9 mouse cellular contexts compared by ENCODE assay signal in the genomic region with DNA sequence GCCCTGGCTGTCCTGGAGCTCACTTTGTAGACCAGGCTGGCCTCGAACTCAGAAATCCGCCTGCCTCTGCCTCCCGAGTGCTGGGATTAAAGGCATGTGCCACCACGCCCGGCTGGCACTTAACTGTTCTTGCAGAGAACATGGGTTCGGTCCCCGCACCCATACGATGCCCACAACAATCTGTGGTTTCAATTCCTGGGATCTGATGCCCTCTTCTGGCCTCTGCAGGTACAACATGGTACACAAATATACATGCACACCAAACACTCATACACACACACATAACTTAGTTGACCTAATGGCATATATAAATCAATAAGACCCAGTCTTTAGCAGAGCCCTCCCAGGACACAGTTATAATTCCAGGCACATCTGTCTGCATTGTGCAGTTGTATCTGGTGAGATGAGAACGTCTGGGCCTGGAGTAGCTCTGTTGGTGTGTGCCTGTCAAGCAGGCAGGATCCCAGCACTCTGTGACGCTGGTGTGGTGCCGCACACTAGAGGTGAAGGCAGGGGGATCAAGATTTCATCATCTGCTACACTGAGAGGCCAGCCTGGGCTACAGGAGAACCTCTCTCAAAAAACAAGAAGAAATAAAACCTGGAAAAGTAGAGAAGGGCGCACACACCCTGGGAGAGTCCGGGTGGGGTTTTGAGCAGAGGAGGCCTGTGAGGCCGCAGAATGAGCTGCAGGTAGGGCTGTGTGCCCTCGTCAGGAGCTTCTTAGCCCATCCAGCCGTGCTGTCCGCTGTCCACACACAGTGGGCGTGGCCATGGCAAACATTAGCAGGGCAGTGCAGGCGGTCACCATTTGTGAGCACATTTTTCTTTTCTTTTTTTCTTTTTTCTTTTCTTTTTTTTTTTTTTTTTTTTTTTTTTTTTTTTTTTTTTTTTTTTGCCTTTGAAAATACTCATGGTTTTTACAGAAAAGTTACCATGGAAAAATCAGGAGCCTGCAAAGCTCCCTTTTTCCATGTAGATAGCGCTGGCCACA. TPM values are rescaled to one million over a fixed set of nuclear protein-coding genes. Genes with fewer than 3 reads are reported as not detected.
DNase-seq lines count a peak whose midpoint lies in the region; ATAC-seq and TF ChIP-seq lines count a peak whose summit lies in the region.
"Had no signal": no experiment of that assay in that cellular context is flagged by ENCODE, and none has a peak within 500 bp of the region (broad histone marks: within the 10 kb centered on the region; RNA-seq: fewer than 3 reads in every experiment).

No protein-coding gene starts in this region.

- peak; percentile 64 for TF ChIP-seq CTCF in hindbrain, postnatal 0 days (IDR thresholded peaks at IDR 0.05; ENCODE audit: low read depth)

- no peak overlapping the region for H3K4me3 ChIP-seq in hindbrain, postnatal 0 days (ENCODE audit: low read length)
- H3K4me3 ChIP-seq: neural tube, embryonic 13.5 days had no signal

- no peak overlapping the region for H3K9ac ChIP-seq in hindbrain, postnatal 0 days (replicated peaks; ENCODE audit: low read length)
- H3K9ac ChIP-seq: neural tube, embryonic 13.5 days had no signal

- ATAC-seq in hindbrain, postnatal 0 days = 0 out of 2 replicates have a peak, but pooled peaks have one; percentile 30
- peak; percentile 64; the same call in 1 of the 2 replicates for ATAC-seq in neutrophil, adult 5-6 weeks (ENCODE audit: extremely low read depth, insufficient number of reproducible peaks, low FRiP score, poor library complexity, severe bottlenecking)
- no peak for ATAC-seq in inflammation-experienced regulatory T-cells, adult 6 months

- H3K4me1 ChIP-seq in hindbrain, postnatal 0 days (ENCODE audit: insufficient read depth, low read length) = no peaks in the 10 kb centered on the region
- H3K4me1 ChIP-seq: neural tube, embryonic 13.5 days had no signal

- WGBS in hindbrain, postnatal 0 days = 85% methylated on average over 19 of the region's 20 CpGs

- H3K27ac ChIP-seq in hindbrain, postnatal 0 days = no peak overlapping the region
- H3K27ac ChIP-seq: neural tube, embryonic 13.5 days had no signal

- peaks cover 36% of the 10 kb centered on the region for H3K36me3 ChIP-seq in hindbrain, postnatal 0 days (ENCODE audit: insufficient read depth, low read length)

- peak; percentile 42 to 67 for DNase-seq in left cerebral cortex, adult 18-20 months (ENCODE audit: low spot score in 2 of 2)
- DNase-seq in left cerebral cortex, adult 8-10 months (ENCODE audit: low spot score in 2 of 2) = no peak
- DNase-seq in MEL-GATA-1-ER (ENCODE audit: extremely low read depth, low read depth) (peak; percentile 20), liver (peak; percentile 48)
- DNase-seq in cerebellum, adult 9-10 months = peak; percentile 67
- peak; percentile 48 for DNase-seq in hindbrain, postnatal 0 days (ENCODE audit: low spot score)

- no peaks in the 10 kb centered on the region for H3K9me3 ChIP-seq in hindbrain, postnatal 0 days (ENCODE audit: low read length)
- H3K9me3 ChIP-seq: neural tube, embryonic 13.5 days had no signal

- H3K27me3 ChIP-seq in hindbrain, postnatal 0 days (ENCODE audit: insufficient read depth, low read length) = no peaks in the 10 kb centered on the region
- H3K27me3 ChIP-seq: neural tube, embryonic 13.5 days had no signal

- no peak overlapping the region for H3K4me2 ChIP-seq in hindbrain, postnatal 0 days (ENCODE audit: low read depth, low read length)
- H3K4me2 ChIP-seq: neural tube, embryonic 13.5 days had no signal

RNA-seq across cellular contexts. Expression of a gene that starts 40.7 kb away (rescaled TPM):
- total RNA-seq in left cerebral cortex, adult 18-20 months (2021) = 10 to 100 TPM; 12.9 to 13.7 TPM
- total RNA-seq in left cerebral cortex, adult 8-10 months (2022) = 10 to 100 TPM; 15.1 to 18.4 (median 16.4) TPM
- 50.2 and 61.3 TPM in 2 replicates for total RNA-seq in hindbrain, postnatal 0 days (2014; rRNA removed)
- polyA plus RNA-seq in hindbrain, postnatal 0 days (2015; fragmentation: Nextera tagmentation; extraction: Ambion mirVana) = 59.2 and 65.8 TPM in 2 replicates
- total RNA-seq in neutrophil, adult 5-6 weeks (2017) = 4.4 and 5.3 TPM in 2 replicates
- 1 to 10 TPM; 3.2 to 6.3 (median 5.8) TPM for polyA plus RNA-seq in inflammation-experienced regulatory T-cells, adult 6 months (2017; shearing (Covaris generic))

RNA-seq across cellular contexts. Expression of a gene that starts 44.6 kb away (rescaled TPM):
- 10 to 100 TPM; 50.5 to 53.1 TPM for total RNA-seq in left cerebral cortex, adult 18-20 months (2021)
- total RNA-seq in left cerebral cortex, adult 8-10 months (2022) = 10 to 100 TPM; 49.5 to 64.9 (median 60.9) TPM
- 75.3 and 80.4 TPM in 2 replicates for total RNA-seq in hindbrain, postnatal 0 days (2014; rRNA removed)
- 53.5 and 58.6 TPM in 2 replicates for polyA plus RNA-seq in hindbrain, postnatal 0 days (2015; fragmentation: Nextera tagmentation; extraction: Ambion mirVana)
- total RNA-seq in neutrophil, adult 5-6 weeks (2017) = 318 and 340 TPM in 2 replicates
- 100 to 1,000 TPM in 1 of 3 experiments, 10 to 100 TPM in 2; 85.4 to 117 (median 97.6) TPM for polyA plus RNA-seq in inflammation-experienced regulatory T-cells, adult 6 months (2017; shearing (Covaris generic))

RNA-seq across cellular contexts. Expression of a gene that starts 56.6 kb away (rescaled TPM):
- under 1 TPM; 0.28 to 0.37 TPM for total RNA-seq in left cerebral cortex, adult 18-20 months (2021)
- under 1 TPM in 3 of 4 experiments, not detected in 1; 0.27 to 0.68 (median 0.41) TPM for total RNA-seq in left cerebral cortex, adult 8-10 months (2022)
- 1.2 and 2.2 TPM in 2 replicates for total RNA-seq in hindbrain, postnatal 0 days (2014; rRNA removed)
- polyA plus RNA-seq in hindbrain, postnatal 0 days (2015; fragmentation: Nextera tagmentation; extraction: Ambion mirVana) = 1.1 and 1.2 TPM in 2 replicates
- total RNA-seq in neutrophil, adult 5-6 weeks (2017) = 333 and 359 TPM in 2 replicates
- polyA plus RNA-seq in inflammation-experienced regulatory T-cells, adult 6 months (2017; shearing (Covaris generic)) = 10 to 100 TPM; 49.9 to 71.1 (median 57.8) TPM

RNA-seq across cellular contexts. Expression of a gene that starts 57.7 kb away (rescaled TPM):
- 10 to 100 TPM; 21.1 to 25.8 TPM for total RNA-seq in left cerebral cortex, adult 18-20 months (2021)
- 10 to 100 TPM; 17.0 to 28.0 (median 23.5) TPM for total RNA-seq in left cerebral cortex, adult 8-10 months (2022)
- 37.1 and 46.7 TPM in 2 replicates for total RNA-seq in hindbrain, postnatal 0 days (2014; rRNA removed)
- 38.6 and 44.5 TPM in 2 replicates for polyA plus RNA-seq in hindbrain, postnatal 0 days (2015; fragmentation: Nextera tagmentation; extraction: Ambion mirVana)
- 19.4 and 22.7 TPM in 2 replicates for total RNA-seq in neutrophil, adult 5-6 weeks (2017)
- 10 to 100 TPM; 26.2 to 49.8 (median 39.8) TPM for polyA plus RNA-seq in inflammation-experienced regulatory T-cells, adult 6 months (2017; shearing (Covaris generic))

Comparison
In these comparisons a context has a peak if more than half of its experiments do, and no peak if none do; other contexts are left out.
1. DNase-seq: peak in left cerebral cortex, adult 18-20 months (2 of 2), MEL-GATA-1-ER (single experiment), cerebellum, adult 9-10 months (single experiment), hindbrain, postnatal 0 days (single experiment) and liver (single experiment); none in left cerebral cortex, adult 8-10 months (0 of 2).
2. RNA of a gene that starts 56.6 kb away (total RNA-seq): 333 to 359 TPM in neutrophil, adult 5-6 weeks; 1.2 to 2.2 TPM in hindbrain, postnatal 0 days, 0.27 to 0.68 TPM in left cerebral cortex, adult 8-10 months and 0.28 to 0.37 TPM in left cerebral cortex, adult 18-20 months; every median in the first group is over 100 times any median in the second.